Mouse (Mus musculus) small intestine, adult 10 weeks (tissue): Measurements from ENCODE around the gene Hectd1. TPM values are rescaled to one million over a fixed set of nuclear protein-coding genes. Genes with fewer than 3 reads are reported as not detected.

Source experiments
- polyA plus RNA-seq: library from polyadenylated mRNA; stranded (reverse); fragments of 350-450 nt; fragmentation: Illumina TruSeq; extraction: RNeasy Lipid Tissue Mini Kit (QIAGEN cat#74804); gene quantifications from one replicate; pipeline ENCODE4 v1.2.3, GENCODE M21; 2014; ENCODE audit warnings: low replicate concordance

Hectd1 gene
- 52.2 TPM for polyA plus RNA-seq

DNA sequence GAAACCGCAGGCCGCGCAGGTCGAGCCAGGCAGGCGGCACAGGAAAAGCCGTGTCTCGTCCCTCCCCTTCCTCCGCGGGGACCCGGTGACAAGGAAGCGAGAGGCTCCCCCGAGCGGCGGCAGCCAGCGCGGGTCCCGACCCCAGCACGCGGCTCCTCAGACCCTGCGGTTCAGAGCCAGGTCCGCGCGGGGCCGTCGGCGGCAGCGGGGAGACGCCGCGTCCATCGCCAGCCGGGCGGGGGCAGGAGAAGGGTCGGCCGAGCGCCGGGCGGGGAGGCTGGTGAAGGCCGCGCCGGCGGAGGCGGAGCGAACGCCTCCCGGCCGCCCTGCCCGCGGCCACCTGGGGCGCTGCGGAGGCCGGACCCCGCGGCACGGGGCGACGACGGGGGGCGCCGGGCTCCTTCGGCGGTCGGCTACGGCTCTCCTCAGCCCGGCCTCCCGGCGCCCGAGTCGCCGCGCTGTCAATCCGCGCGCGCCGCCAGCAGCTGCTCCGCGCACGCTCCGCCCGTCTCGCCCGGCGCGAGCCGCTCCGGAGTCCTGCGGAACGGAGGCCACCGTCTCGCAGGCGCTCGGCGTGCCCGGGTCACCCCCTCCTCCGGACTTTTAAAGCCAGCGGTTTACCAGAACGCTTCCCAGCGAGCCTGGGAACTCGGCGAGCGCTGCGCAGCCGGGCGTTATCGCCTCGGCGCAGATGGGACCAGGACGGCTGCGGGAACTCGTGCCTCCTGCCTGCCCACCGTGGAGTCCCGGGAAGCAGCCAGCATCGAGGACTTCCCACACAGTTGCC is at the start of gene Hectd1:
Gene Hectd1, minus strand, starts transcription at position 247 of the 787 bp plus-strand sequence.

Other genes starting within 250 kb of the Hectd1 start
- 0.15 TPM for gene Coch, start 236.2 kb downstream of the Hectd1 start, polyA plus RNA-seq
- gene Ap4s1, start 138.5 kb downstream of the Hectd1 start, polyA plus RNA-seq, result 41.1 TPM
- 95.3 TPM for gene Strn3, start 137.6 kb downstream of the Hectd1 start, polyA plus RNA-seq
- gene Heatr5a, start 141.8 kb upstream of the Hectd1 start, polyA plus RNA-seq, result 53.0 TPM
- 8.2 TPM for gene Dtd2, start 177.0 kb upstream of the Hectd1 start, polyA plus RNA-seq
- gene Gpr33, start 198.5 kb upstream of the Hectd1 start, polyA plus RNA-seq, result not detected